Mouse (Mus musculus): ENCODE results near the gene Rpl22.

- no peak for TF ChIP-seq POLR2A (IDR thresholded peaks at IDR 0.05; ENCODE audit: extremely low read depth, insufficient read depth, low read length)
- no peak for TF ChIP-seq CTCF (IDR thresholded peaks at IDR 0.05; ENCODE audit: low read depth, low read length)
These were observed 19.8 kb downstream of the Rpl22 start for GRCm38 (mm10) chr4:152345120-152345889.
